21 mouse cellular contexts compared by ENCODE assay signal in the genomic region with DNA sequence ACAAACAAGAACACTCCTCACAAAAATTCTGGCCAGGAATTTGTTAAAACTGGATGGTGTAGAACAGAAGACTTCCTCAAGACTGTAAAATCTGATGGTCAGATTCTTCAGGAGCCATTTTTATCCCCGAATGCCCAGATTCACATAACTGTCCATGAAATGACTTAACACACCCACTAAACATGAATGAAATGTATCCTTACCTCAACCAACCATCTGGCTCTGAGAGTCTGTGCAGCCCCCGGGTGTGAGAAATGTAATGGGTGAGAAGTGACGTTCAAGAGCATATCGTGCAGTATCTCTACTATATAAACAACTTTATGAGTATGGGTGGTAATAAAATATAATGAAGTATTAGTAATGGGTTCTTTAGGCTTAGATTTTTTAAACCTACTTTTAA.
"Had no signal": no experiment of that assay in that cellular context is flagged by ENCODE, and none has a peak within 500 bp of the region (broad histone marks: within the 10 kb centered on the region; RNA-seq: fewer than 3 reads in every experiment).

No protein-coding gene starts in this region.

- ATAC-seq: forebrain, embryonic 13.5 days; forebrain, embryonic 14.5 days; forebrain, embryonic 15.5 days; forebrain, embryonic 16.5 days; forebrain, postnatal 0 days had no signal

- DNase-seq: cerebellum, adult 8-10 months; cerebellum, adult 9-10 months; cerebellum, adult 9-11 months; cerebellum, postnatal 10 days; cerebellum, postnatal 14 days; cerebellum, postnatal 25 days; cerebellum, postnatal 36 days; embryo, embryonic 11 days; forebrain, postnatal 0 days; gastrocnemius, adult 2 months; gastrocnemius, postnatal 10 days; gastrocnemius, postnatal 14 days; gastrocnemius, postnatal 25 days; gastrocnemius, postnatal 36 days; heart, adult 11 months; heart, adult 18-20 months; heart, adult 2 months had no signal
